Comparison of ENCODE assay signal across 8 mouse cellular contexts in genomic region chr12:112897522-112898212, GRCm38 (mm10). TPM values are rescaled to one million over a fixed set of nuclear protein-coding genes. Genes with fewer than 3 reads are reported as not detected.
DNase-seq lines count a peak whose midpoint lies in the region; ATAC-seq and TF ChIP-seq lines count a peak whose summit lies in the region.

No protein-coding gene starts in this region.

- H3K27me3 ChIP-seq in forebrain, postnatal 0 days (ENCODE audit: insufficient read depth, low read length), result no peaks in the 10 kb centered on the region
- peaks cover 4% of the 10 kb centered on the region; the same call in 1 of the 2 replicates for H3K27me3 ChIP-seq in lung, embryonic 14.5 days (ENCODE audit: insufficient read depth, low read length)
- no peaks in the 10 kb centered on the region for H3K27me3 ChIP-seq in neural tube, embryonic 14.5 days (ENCODE audit: control insufficient read depth, insufficient read depth, low read length)

- no peaks in the 10 kb centered on the region for H3K4me1 ChIP-seq in forebrain, postnatal 0 days (ENCODE audit: insufficient read depth)
- H3K4me1 ChIP-seq in lung, embryonic 14.5 days (ENCODE audit: insufficient read depth), result no peaks in the 10 kb centered on the region
- H3K4me1 ChIP-seq in neural tube, embryonic 14.5 days (ENCODE audit: control insufficient read depth, insufficient read depth, low read length), result peaks cover 7% of the 10 kb centered on the region

- H3K36me3 ChIP-seq in forebrain, postnatal 0 days (ENCODE audit: insufficient read depth), result no peaks in the 10 kb centered on the region
- H3K36me3 ChIP-seq in lung, embryonic 14.5 days (ENCODE audit: insufficient read depth), result no peaks in the 10 kb centered on the region
- H3K36me3 ChIP-seq in neural tube, embryonic 14.5 days (ENCODE audit: control insufficient read depth, insufficient read depth, low read length), result no peaks in the 10 kb centered on the region

- WGBS in forebrain, postnatal 0 days, result 37% methylated on average over 16 of the region's 16 CpGs
- 23% methylated on average over 16 of the region's 16 CpGs for WGBS in lung, embryonic 14.5 days
- 26% methylated on average over 16 of the region's 16 CpGs for WGBS in neural tube, embryonic 14.5 days

- ATAC-seq in cerebellum, adult (ENCODE audit: insufficient number of reproducible peaks, low FRiP score, low TSS enrichment), result no peak
- peak; percentile 44; the same call in 1 of the 2 replicates for ATAC-seq in forebrain, postnatal 0 days
- ATAC-seq in lung, embryonic 14.5 days (ENCODE audit: insufficient read depth), result peak; percentile 83
- ATAC-seq in neural tube, embryonic 14.5 days (ENCODE audit: low read depth), result peak; percentile 73; the same call in 1 of the 2 replicates
- ATAC-seq in erythroblast, adult 5-6 weeks (replicated peaks; ENCODE audit: low FRiP score, poor library complexity, severe bottlenecking), result no peak

- no peak for TF ChIP-seq CTCF in forebrain, postnatal 0 days (IDR thresholded peaks at IDR 0.05; ENCODE audit: low read depth)
- TF ChIP-seq CTCF in lung, embryonic 14.5 days (IDR thresholded peaks at IDR 0.05; ENCODE audit: low read depth), result no peak

- H3K4me2 ChIP-seq in forebrain, postnatal 0 days (ENCODE audit: low read depth), result 0 out of 2 replicates have a peak overlapping the region, but pooled peaks have one; percentile 10
- peak overlapping the region; percentile 27; the same call in 1 of the 2 replicates for H3K4me2 ChIP-seq in lung, embryonic 14.5 days
- H3K4me2 ChIP-seq in neural tube, embryonic 14.5 days (ENCODE audit: low read depth, low read length), result peak overlapping the region; percentile 29; the same call in 1 of the 2 replicates

- H3K4me3 ChIP-seq in forebrain, postnatal 0 days (ENCODE audit: low read depth, low read length), result no peak overlapping the region
- no peak overlapping the region for H3K4me3 ChIP-seq in lung, embryonic 14.5 days (ENCODE audit: low read depth, low read length)
- no peak overlapping the region for H3K4me3 ChIP-seq in neural tube, embryonic 14.5 days (ENCODE audit: low read depth, low read length)

- no peaks in the 10 kb centered on the region for H3K9me3 ChIP-seq in forebrain, postnatal 0 days (ENCODE audit: low read length)
- no peaks in the 10 kb centered on the region for H3K9me3 ChIP-seq in lung, embryonic 14.5 days (ENCODE audit: low read depth, low read length)
- H3K9me3 ChIP-seq in neural tube, embryonic 14.5 days (ENCODE audit: control insufficient read depth, low read length), result no peaks in the 10 kb centered on the region

- no peak overlapping the region for H3K27ac ChIP-seq in forebrain, postnatal 0 days (ENCODE audit: low read depth, low read length)
- H3K27ac ChIP-seq in lung, embryonic 14.5 days (ENCODE audit: low read depth), result no peak overlapping the region
- no peak overlapping the region for H3K27ac ChIP-seq in neural tube, embryonic 14.5 days (ENCODE audit: low read depth, low read length)

- peak; percentile 44 to 45 for DNase-seq in cerebellum, postnatal 10 days
- DNase-seq in forebrain, postnatal 0 days, result no peak
- DNase-seq in induced T-regulatory cell, adult 2 months (ENCODE audit: low read depth), result peak; percentile 40
- peak; percentile 59 for DNase-seq in lung, embryonic 14.5 days
- no peak for DNase-seq in cerebellum, postnatal 14 days

- H3K9ac ChIP-seq in forebrain, postnatal 0 days, result no peak overlapping the region
- no peak overlapping the region for H3K9ac ChIP-seq in lung, embryonic 14.5 days
- H3K9ac ChIP-seq in neural tube, embryonic 14.5 days (replicated peaks; ENCODE audit: low read depth, low read length), result 0 out of 2 replicates have a peak overlapping the region, but pooled peaks have one; percentile 21

RNA-seq across cellular contexts. Expression of gene Gpr132, which starts 29.6 kb away (rescaled TPM):
- 0.10 TPM in 1 of 2 replicates, not detected in the other for total RNA-seq in forebrain, postnatal 0 days (2014; rRNA removed)
- polyA plus RNA-seq in forebrain, postnatal 0 days (2015; fragmentation: Nextera tagmentation; extraction: Ambion mirVana), result not detected in 2 replicates
- 0.12 TPM in 1 of 2 replicates, not detected in the other for polyA plus RNA-seq in lung, embryonic 14.5 days (2014; fragmentation: Nextera tagmentation; extraction: Ambion mirVana)
- 0.10 TPM in 1 of 2 replicates, not detected in the other for polyA plus RNA-seq in neural tube, embryonic 14.5 days (2014; fragmentation: Nextera tagmentation; extraction: Ambion mirVana)
- total RNA-seq in erythroblast, adult 5-6 weeks (2015; ENCODE audit: low replicate concordance), result 1.9 and 2.3 TPM in 2 replicates
- 1.1 and 2.1 TPM in 2 replicates for total RNA-seq in erythroblast, adult 5-6 weeks (2017; ENCODE audit: low replicate concordance)

RNA-seq across cellular contexts. Expression of gene Jag2, which starts 31.9 kb away (rescaled TPM):
- 66.9 and 69.4 TPM in 2 replicates for total RNA-seq in forebrain, postnatal 0 days (2014; rRNA removed)
- 5.5 and 7.9 TPM in 2 replicates for polyA plus RNA-seq in forebrain, postnatal 0 days (2015; fragmentation: Nextera tagmentation; extraction: Ambion mirVana)
- polyA plus RNA-seq in lung, embryonic 14.5 days (2014; fragmentation: Nextera tagmentation; extraction: Ambion mirVana), result 6.3 and 8.0 TPM in 2 replicates
- polyA plus RNA-seq in neural tube, embryonic 14.5 days (2014; fragmentation: Nextera tagmentation; extraction: Ambion mirVana), result 14.0 and 17.2 TPM in 2 replicates
- total RNA-seq in erythroblast, adult 5-6 weeks (2015; ENCODE audit: low replicate concordance), result not detected in 2 replicates
- total RNA-seq in erythroblast, adult 5-6 weeks (2017; ENCODE audit: low replicate concordance), result not detected in 2 replicates

RNA-seq across cellular contexts. Expression of gene Nudt14, which starts 44.3 kb away (rescaled TPM):
- total RNA-seq in forebrain, postnatal 0 days (2014; rRNA removed), result 22.2 and 31.5 TPM in 2 replicates
- polyA plus RNA-seq in forebrain, postnatal 0 days (2015; fragmentation: Nextera tagmentation; extraction: Ambion mirVana), result 55.5 and 60.4 TPM in 2 replicates
- polyA plus RNA-seq in lung, embryonic 14.5 days (2014; fragmentation: Nextera tagmentation; extraction: Ambion mirVana), result 107 and 116 TPM in 2 replicates
- 57.1 and 64.1 TPM in 2 replicates for polyA plus RNA-seq in neural tube, embryonic 14.5 days (2014; fragmentation: Nextera tagmentation; extraction: Ambion mirVana)
- total RNA-seq in erythroblast, adult 5-6 weeks (2015; ENCODE audit: low replicate concordance), result 2.7 TPM in 1 of 2 replicates, not detected in the other
- 1.1 TPM in 1 of 2 replicates, not detected in the other for total RNA-seq in erythroblast, adult 5-6 weeks (2017; ENCODE audit: low replicate concordance)

Comparison
In these comparisons a context has a peak if more than half of its experiments do, and no peak if none do; other contexts are left out.
1. DNase-seq: peak in cerebellum, postnatal 10 days (2 of 2), induced T-regulatory cell, adult 2 months (single experiment) and lung, embryonic 14.5 days (single experiment); none in forebrain, postnatal 0 days (single experiment) and cerebellum, postnatal 14 days (0 of 2).
2. ATAC-seq: peak in forebrain, postnatal 0 days (single experiment), lung, embryonic 14.5 days (single experiment) and neural tube, embryonic 14.5 days (single experiment); none in cerebellum, adult (single experiment) and erythroblast, adult 5-6 weeks (single experiment).
3. Peak in every context shown above with its lines, with median percentiles within 50 percentile points of each other: H3K4me2 ChIP-seq.